Comparison of ENCODE assay signal across 8 mouse cellular contexts in genomic region chr10:39320798-39321622, GRCm38 (mm10). TPM values are rescaled to one million over a fixed set of nuclear protein-coding genes. Genes with fewer than 3 reads are reported as not detected.
DNase-seq lines count a peak whose midpoint lies in the region; ATAC-seq and TF ChIP-seq lines count a peak whose summit lies in the region.

No protein-coding gene starts in this region.

- H3K4me3 ChIP-seq in embryonic facial prominence, embryonic 10.5 days = no peak overlapping the region
- H3K4me3 ChIP-seq in heart, embryonic 15.5 days = no peak overlapping the region
- H3K4me3 ChIP-seq in limb, embryonic 11.5 days (ENCODE audit: low read depth, low read length) = no peak overlapping the region
- H3K4me3 ChIP-seq in thymus, adult 2 months (ENCODE audit: control insufficient read depth, insufficient read depth, low read length) = no peak overlapping the region

- no peak overlapping the region for H3K9ac ChIP-seq in heart, embryonic 15.5 days
- H3K9ac ChIP-seq in limb, embryonic 11.5 days (ENCODE audit: low read length) = 0 out of 2 replicates have a peak overlapping the region, but pooled peaks have one; percentile 34

- TF ChIP-seq CTCF in thymus, adult 2 months (IDR thresholded peaks at IDR 0.05; ENCODE audit: borderline replicate concordance, control insufficient read depth, extremely low read depth, insufficient read depth, low read length, poor library complexity) = no peak

- peaks cover 4% of the 10 kb centered on the region; the same call in 1 of the 2 replicates for H3K27me3 ChIP-seq in embryonic facial prominence, embryonic 10.5 days (replicated peaks; ENCODE audit: low read depth, poor library complexity, severe bottlenecking)
- no peaks in the 10 kb centered on the region for H3K27me3 ChIP-seq in heart, embryonic 15.5 days
- no peaks in the 10 kb centered on the region for H3K27me3 ChIP-seq in limb, embryonic 11.5 days (ENCODE audit: control insufficient read depth, insufficient read depth, low read length)
- no peaks in the 10 kb centered on the region for H3K27me3 ChIP-seq in thymus, adult 2 months (ENCODE audit: control insufficient read depth, insufficient read depth, low read length)

- ATAC-seq in heart, embryonic 15.5 days (replicated peaks; ENCODE audit: insufficient number of reproducible peaks, insufficient read depth, low FRiP score, low read depth) = peak; percentile 82
- peak; percentile 68 for ATAC-seq in limb, embryonic 11.5 days (ENCODE audit: insufficient number of reproducible peaks, low FRiP score, low TSS enrichment, low read depth)

- H3K27ac ChIP-seq in embryonic facial prominence, embryonic 10.5 days (replicated peaks) = no peak overlapping the region
- H3K27ac ChIP-seq in heart, embryonic 15.5 days = peak overlapping the region; percentile 66
- H3K27ac ChIP-seq in limb, embryonic 11.5 days (replicated peaks; ENCODE audit: low read depth, low read length) = 0 out of 2 replicates have a peak overlapping the region, but pooled peaks have one; percentile 36
- H3K27ac ChIP-seq in thymus, adult 2 months (ENCODE audit: control insufficient read depth, insufficient read depth, low read length) = no peak overlapping the region

- TF ChIP-seq POLR2A in thymus, adult 2 months (IDR thresholded peaks at IDR 0.05; ENCODE audit: control insufficient read depth, extremely low read depth, insufficient read depth, low read length, poor library complexity) = no peak

- WGBS in embryonic facial prominence, embryonic 10.5 days = 58% methylated on average over 17 of the region's 17 CpGs
- 48% methylated on average over 17 of the region's 17 CpGs for WGBS in heart, embryonic 15.5 days
- 33% methylated on average over 17 of the region's 17 CpGs for WGBS in limb, embryonic 11.5 days
- 77% methylated on average over 17 of the region's 17 CpGs for WGBS in thymus, adult 2 months

- peak overlapping the region; percentile 46 for H3K4me2 ChIP-seq in heart, embryonic 15.5 days
- peak overlapping the region; percentile 28 for H3K4me2 ChIP-seq in limb, embryonic 11.5 days (ENCODE audit: low read depth, severe bottlenecking)

- no peaks in the 10 kb centered on the region for H3K36me3 ChIP-seq in embryonic facial prominence, embryonic 10.5 days (replicated peaks)
- H3K36me3 ChIP-seq in heart, embryonic 15.5 days = no peaks in the 10 kb centered on the region
- H3K36me3 ChIP-seq in limb, embryonic 11.5 days (ENCODE audit: control insufficient read depth, insufficient read depth, low read length) = no peaks in the 10 kb centered on the region
- H3K36me3 ChIP-seq in thymus, adult 2 months (ENCODE audit: control insufficient read depth, insufficient read depth, low read length) = no peaks in the 10 kb centered on the region

- peaks cover 15% of the 10 kb centered on the region for H3K4me1 ChIP-seq in embryonic facial prominence, embryonic 10.5 days
- H3K4me1 ChIP-seq in heart, embryonic 15.5 days (replicated peaks) = peaks cover 16% of the 10 kb centered on the region
- H3K4me1 ChIP-seq in limb, embryonic 11.5 days (ENCODE audit: control insufficient read depth, insufficient read depth, low read length) = peaks cover 12% of the 10 kb centered on the region
- no peaks in the 10 kb centered on the region for H3K4me1 ChIP-seq in thymus, adult 2 months (replicated peaks; ENCODE audit: control insufficient read depth, insufficient read depth, low read length)

- DNase-seq in adrenal gland, postnatal 14 days = peak; percentile 7
- no peak for DNase-seq in adrenal gland, postnatal 10 days
- peak; percentile 61 for DNase-seq in embryonic facial prominence, embryonic 10.5 days (ENCODE audit: low spot score)
- DNase-seq in limb, embryonic 11.5 days (ENCODE audit: low spot score) = peak; percentile 82
- DNase-seq in retina, postnatal 1 day = peak; percentile 75
- DNase-seq in thymus, adult 2 months = no peak
- DNase-seq in adrenal gland, adult 18-20 months (ENCODE audit: low spot score in 2 of 2) = no peak

- H3K9me3 ChIP-seq in embryonic facial prominence, embryonic 10.5 days = no peaks in the 10 kb centered on the region
- no peaks in the 10 kb centered on the region for H3K9me3 ChIP-seq in heart, embryonic 15.5 days (replicated peaks)
- H3K9me3 ChIP-seq in limb, embryonic 11.5 days (ENCODE audit: control insufficient read depth, low read length) = no peaks in the 10 kb centered on the region

RNA-seq across cellular contexts. Expression of gene Fyn, which starts 47.6 kb away (rescaled TPM):
- total RNA-seq in adrenal gland, postnatal 14 days (2021) = 51.8 and 73.6 TPM in 2 replicates
- 10 to 100 TPM; 46.6 to 48.6 TPM for total RNA-seq in adrenal gland, postnatal 10 days (2021)
- 20.2 and 21.5 TPM in 2 replicates for polyA plus RNA-seq in embryonic facial prominence, embryonic 10.5 days (2016; fragmentation: Nextera tagmentation; extraction: Ambion mirVana)
- 12.7 and 17.2 TPM in 2 replicates for polyA plus RNA-seq in heart, embryonic 15.5 days (2015; fragmentation: Nextera tagmentation; extraction: Ambion mirVana)
- 20.6 and 20.8 TPM in 2 replicates for polyA plus RNA-seq in limb, embryonic 11.5 days (2014; fragmentation: Nextera tagmentation; extraction: Ambion mirVana)
- polyA plus RNA-seq in thymus, adult 2 months (2012; rRNA removed) = 74.6 and 76.1 TPM in 2 replicates
- total RNA-seq in adrenal gland, adult 18-20 months (2021) = 10 to 100 TPM; 41.4 to 46.2 TPM

Comparison
In these comparisons a context has a peak if more than half of its experiments do, and no peak if none do; other contexts are left out.
1. DNase-seq: peak in adrenal gland, postnatal 14 days (single experiment), embryonic facial prominence, embryonic 10.5 days (single experiment), limb, embryonic 11.5 days (single experiment) and retina, postnatal 1 day (single experiment); none in adrenal gland, postnatal 10 days (single experiment), thymus, adult 2 months (single experiment) and adrenal gland, adult 18-20 months (0 of 2).
2. H3K27ac ChIP-seq: peak in heart, embryonic 15.5 days (single experiment) and limb, embryonic 11.5 days (single experiment); none in embryonic facial prominence, embryonic 10.5 days (single experiment) and thymus, adult 2 months (single experiment).